Mouse (Mus musculus) cerebellum, adult 8-10 months (tissue): ENCODE measurements around the gene Zfp652.
A peak's percentile ranks its signal among the peaks of the same experiment; 100 is the strongest.
"Not testable (repeated sequence)": the region's sequence is repeated elsewhere in the genome, so short reads cannot be mapped to it uniquely, and the experiment has no call there.

ENCODE experiments used
- DNase-seq: peaks from one replicate; pipeline ENCODE4 v3.0.0; 2022

Gene Zfp652

GRCm38 (mm10) chr11:95712563-95713224 lies at the start of gene Zfp652:
TSS of gene Zfp652 (plus strand) at chr11:95712673.
- peak; percentile 91 for DNase-seq

DNA sequence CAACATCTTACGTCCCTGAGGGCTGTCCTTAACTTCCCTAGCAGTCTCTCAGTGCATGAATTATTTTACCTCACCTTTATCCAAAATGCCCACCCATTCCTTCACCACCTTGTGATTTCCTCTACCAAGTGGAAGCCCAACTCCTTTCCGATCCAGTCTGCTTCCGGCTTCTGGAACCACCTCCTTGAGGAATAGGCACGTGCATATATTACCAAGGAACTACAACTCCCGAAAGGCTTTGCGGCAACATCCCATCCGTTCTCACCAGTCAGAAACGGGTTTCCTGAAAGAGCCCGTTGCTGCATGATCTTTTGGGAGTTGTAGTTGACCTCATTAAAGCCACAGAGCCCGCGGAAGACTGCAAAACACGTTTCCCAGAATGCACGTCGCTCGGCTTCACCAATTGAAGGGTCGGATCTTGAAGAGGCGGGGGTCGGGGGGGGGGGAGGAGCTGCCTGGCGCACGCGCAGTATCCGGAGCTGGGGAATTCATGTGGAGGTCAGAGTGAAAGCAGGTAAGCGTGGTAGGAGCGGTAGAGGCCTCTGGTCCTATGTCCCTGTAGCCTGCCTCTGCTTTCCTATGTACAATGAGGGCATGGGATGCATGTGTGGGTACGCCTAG lies 45.8 kb upstream of the Zfp652 start, which contains the start of gene Phb:
TSS of gene Phb (plus strand) at position 429 of the 621 bp plus-strand sequence.
- DNase-seq = peak; percentile 91

DNA sequence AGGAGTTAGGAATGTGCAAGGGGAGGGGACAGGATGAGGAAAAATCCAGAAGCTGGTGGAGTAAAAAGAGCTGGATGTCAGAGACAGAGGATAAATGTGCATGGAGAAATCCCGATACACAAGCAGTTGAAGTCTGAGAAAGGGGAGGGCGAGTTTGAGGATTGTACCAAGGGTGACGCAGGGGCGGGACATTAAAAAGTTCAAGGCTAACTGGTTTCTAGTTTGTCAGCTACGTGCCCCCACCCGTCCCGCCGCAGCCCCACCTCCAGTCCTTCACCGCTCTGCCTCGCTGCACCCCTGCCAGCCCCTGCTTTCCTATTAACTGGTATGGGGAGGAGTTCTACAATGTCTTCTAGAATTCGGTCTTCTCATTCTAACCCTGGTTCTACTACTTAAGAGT lies 45.3 kb upstream of the Zfp652 start:
- no peak for DNase-seq

DNA sequence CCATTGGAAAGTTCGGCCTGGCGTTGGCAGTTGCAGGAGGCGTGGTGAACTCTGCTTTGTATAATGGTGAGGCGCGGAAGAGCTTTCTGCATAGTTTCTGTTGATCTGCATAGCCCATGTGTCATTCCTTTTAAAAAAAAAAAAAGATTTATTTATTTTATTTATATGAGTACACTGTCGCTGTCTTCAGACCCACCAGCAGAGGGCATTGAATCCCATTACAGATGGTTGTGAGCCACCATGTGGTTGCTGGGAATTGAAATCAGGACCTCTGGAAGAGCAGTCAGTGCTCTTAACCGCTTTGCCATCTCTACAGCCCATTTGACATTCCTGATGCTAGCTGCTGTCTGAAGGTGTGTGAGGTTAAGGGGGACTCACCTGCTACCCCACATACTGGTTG lies 44.4 kb upstream of the Zfp652 start:
- DNase-seq = not testable (repeated sequence)

DNA sequence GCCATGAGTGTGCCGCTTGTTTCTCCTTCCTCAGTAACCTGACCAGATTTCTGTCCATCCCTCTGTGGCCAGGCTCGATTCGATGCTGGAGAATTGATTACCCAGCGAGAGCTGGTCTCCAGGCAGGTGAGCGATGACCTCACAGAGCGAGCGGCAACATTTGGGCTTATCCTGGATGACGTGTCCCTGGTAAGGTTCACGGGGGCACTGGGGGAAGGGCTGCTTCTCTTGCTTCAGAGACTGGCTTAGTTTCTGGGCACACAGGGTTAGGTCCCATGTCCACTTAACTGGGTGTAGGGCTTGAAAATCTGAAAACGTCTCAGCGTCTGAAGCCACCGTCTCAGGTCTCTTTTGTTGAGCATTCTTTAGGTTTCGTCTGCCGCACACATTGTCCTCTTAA lies 37.0 kb upstream of the Zfp652 start:
- DNase-seq = no peak

DNA sequence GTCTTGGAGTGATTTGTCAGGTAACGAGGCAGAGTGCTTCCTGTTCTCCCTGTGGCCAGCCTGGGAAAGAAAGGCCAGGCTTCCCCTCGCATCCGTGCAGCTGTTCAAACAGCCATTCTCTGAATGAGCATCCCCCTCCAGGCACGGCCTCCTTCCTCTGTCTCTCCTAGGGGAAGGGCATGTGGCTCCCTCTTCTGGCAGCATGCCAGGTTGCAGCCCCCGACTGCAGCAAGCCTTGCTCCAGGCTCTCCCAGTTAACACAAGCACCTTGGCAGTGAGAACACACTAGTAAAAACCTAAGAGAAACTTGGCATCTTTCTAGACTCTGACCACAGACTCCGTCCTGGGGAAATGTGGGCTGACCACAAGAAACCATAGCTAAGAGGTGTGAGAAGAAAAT lies 36.2 kb upstream of the Zfp652 start:
- DNase-seq = no peak

GRCm38 (mm10) chr11:95677925-95678701 lies 34.4 kb upstream of the Zfp652 start:
- no peak for DNase-seq

GRCm38 (mm10) chr11:95681995-95682601 lies 30.4 kb upstream of the Zfp652 start:
- no peak for DNase-seq

GRCm38 (mm10) chr11:95682946-95683345 lies 29.5 kb upstream of the Zfp652 start:
- no peak for DNase-seq

DNA sequence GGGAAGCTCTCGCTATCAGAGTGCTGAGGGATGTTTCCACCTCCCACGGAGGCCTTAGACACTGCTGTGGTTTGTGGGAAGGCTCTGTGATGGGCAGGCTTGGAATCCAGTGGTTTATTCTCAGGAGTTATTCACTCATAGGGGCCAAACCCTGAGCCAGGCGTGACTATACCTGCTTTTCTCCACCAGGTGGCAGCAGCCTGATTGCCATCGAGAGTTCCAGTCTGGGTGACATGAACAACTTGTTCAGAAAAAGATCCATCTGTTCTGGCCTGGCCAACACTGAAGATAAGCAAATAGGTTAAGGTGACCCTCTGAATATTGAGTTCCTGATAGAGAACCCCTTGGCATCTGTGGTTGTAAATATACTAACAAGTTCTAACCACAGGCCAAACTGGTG lies 26.4 kb upstream of the Zfp652 start:
- peak; percentile 70 for DNase-seq

DNA sequence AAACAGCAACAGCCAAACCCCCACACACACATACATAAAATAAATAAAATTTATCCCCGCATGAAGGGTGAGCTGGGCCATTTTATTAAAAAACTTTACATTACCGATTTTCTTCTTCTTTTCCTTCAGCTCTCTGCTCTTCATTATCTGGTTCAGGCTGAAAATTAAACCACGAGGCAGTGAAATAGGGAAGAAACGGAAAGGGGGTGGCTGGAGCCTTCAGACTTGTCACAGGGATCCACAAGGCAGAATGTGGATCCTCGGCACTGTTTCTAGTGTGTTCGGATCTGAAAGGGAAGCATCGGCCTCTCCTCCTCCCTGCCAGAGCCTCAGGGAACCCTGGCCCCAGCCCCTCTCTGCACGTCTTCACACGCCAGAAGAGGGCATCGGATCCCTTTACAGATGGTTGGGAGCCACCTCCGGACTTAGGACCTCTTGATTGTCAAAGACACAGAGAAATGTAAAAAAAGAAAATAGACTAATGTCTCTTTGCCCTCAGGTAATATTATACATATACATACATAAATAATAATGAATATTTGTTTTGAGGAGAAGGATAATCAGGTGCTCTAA lies 25.3 kb upstream of the Zfp652 start:
- DNase-seq = no peak

DNA sequence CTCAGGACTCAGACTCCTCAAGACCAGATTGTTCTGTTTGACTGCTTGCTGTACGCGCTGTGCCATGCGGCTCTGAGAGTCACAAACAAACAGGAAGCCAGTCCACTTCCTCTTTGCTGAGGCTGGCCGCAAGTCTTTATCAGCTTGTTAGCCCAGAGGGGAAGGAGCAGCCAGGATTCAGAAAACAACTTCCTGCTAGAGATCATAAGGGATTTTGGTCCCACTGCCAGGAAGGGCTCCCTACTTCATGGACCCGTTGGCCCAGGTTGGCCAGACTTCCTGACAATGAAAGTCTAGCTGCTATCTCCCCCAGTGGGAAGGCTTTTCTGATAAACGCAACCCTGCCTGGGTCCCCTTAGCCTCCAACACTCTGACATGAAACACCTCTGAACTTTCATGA lies 24.0 kb upstream of the Zfp652 start:
- DNase-seq = no peak

GRCm38 (mm10) chr11:95688981-95689380 lies 23.5 kb upstream of the Zfp652 start:
- no peak for DNase-seq

DNA sequence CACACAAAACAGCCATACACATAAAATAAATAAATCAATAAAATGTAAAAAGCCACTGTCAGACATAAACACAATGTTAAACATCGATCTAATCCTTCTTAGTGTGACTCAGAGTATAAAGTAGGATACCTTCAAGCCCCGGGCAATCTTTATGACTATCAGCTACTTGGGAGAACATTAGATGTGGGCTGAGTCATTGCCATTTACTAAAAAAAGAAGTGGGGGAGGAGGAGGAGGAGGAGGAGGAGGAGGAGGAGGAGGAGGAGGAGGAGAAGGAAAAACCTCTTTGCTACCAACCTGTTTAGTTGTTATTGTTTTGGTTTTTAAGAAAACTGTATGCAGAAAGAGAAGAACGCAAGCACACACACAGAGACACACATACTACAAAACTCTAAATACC lies 22.9 kb upstream of the Zfp652 start:
- DNase-seq = no peak

DNA sequence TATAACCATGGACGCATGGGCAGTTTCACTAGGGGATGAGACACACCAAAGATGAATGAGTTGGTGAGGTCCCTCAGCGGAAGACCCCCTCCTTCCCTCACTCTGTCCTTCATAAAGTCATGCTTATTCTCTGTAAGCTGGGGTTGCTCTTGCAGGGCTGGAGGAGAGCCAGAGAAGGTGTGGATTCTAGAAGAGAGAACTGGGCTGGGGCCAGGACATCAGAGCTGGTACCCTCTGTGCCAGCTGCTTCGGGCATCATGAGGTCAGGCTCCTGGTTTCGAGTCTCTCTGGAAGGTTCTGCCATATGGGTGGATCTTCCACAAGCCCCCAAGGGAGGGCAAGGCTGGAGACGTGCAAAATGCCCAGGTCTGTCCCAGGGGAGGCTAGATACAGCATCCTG lies 13.9 kb upstream of the Zfp652 start:
- no peak for DNase-seq

- DNase-seq = no peak
Measured at GRCm38 (mm10) chr11:95700778-95701739, 11.4 kb upstream of the Zfp652 start.

- DNase-seq = no peak
Measured at GRCm38 (mm10) chr11:95704032-95704969, 8.2 kb upstream of the Zfp652 start.

GRCm38 (mm10) chr11:95704970-95705330 lies 7.5 kb upstream of the Zfp652 start:
- no peak for DNase-seq

DNA sequence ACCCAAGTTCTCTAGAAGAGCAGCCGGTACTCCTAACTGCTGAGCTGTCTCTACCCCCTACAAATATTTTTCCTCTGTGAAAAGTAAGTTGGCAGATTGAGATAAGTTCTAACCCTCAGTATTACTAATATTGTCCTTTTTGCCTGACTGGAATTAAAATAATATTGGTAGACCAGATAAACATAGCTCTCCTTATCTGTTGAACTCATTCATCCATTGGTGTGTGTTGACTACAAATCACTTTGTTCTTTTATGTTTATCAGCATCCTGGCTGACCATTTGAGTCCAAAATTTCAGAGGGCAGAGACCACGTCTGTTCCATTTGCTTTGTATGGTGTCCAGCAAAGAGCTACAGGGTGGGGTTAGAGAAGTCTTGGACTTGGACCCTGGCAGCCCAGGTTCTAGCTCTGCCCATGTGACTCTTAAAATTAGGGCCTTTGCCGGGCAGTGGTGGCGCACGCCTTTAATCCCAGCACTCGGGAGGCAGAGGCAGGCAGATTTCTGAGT lies 2.9 kb upstream of the Zfp652 start:
- no peak for DNase-seq

- no peak for DNase-seq
Measured at GRCm38 (mm10) chr11:95710478-95710877, 2.0 kb upstream of the Zfp652 start.
